Mouse (Mus musculus): Measurements from ENCODE around the gene Ank3.

GRCm38 (mm10) chr10:69532169-69532730 is 133.7 kb downstream of the Ank3 start:
- no peak for TF ChIP-seq POLR2A (IDR thresholded peaks at IDR 0.05; ENCODE audit: borderline replicate concordance, extremely low read depth, insufficient read depth, insufficient read length, poor library complexity, severe bottlenecking)
- TF ChIP-seq CTCF (IDR thresholded peaks at IDR 0.05; ENCODE audit: borderline replicate concordance, extremely low read depth, insufficient read depth, insufficient read length): no peak

Measured in brain, embryonic 14.5 days (tissue).